In the genomic region with DNA sequence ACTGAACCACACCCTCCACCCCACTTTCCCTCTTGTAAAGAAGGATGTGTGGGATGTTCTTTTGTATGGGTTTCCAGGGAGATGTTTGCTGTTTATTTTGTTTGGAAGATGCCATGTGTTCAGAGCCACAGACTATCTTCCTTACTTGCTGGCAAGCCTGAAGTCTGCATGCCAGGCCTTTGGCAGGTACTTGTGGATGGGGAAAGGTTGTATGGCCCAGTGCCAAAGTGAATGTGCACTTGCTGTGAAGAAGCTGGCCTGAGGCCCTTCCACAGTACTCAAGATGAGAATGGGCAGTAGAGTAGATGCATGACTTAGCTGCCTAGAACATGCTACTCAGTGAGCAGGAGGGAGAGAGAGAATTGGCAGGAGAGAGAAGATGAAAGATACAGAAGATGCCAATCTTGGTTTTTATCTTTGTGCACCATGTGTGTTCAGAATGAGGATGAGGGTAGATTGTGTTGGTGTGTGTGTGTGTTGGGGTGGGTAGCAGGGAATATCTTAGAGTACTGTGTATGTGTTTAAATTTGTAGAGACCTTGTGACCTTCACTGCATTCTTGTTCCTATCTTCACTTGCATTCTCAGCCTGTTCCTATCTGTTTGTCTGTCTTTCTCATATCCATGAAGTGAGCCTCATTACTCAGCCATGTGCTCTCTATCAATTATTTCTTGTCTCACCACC, we compare ENCODE assay signal across 11 mouse cellular contexts. TPM values are rescaled to one million over a fixed set of nuclear protein-coding genes. Genes with fewer than 3 reads are reported as not detected.
DNase-seq lines count a peak whose midpoint lies in the region; ATAC-seq lines count a peak whose summit lies in the region.
"Had no signal": no experiment of that assay in that cellular context is flagged by ENCODE, and none has a peak within 500 bp of the region (broad histone marks: within the 10 kb centered on the region; RNA-seq: fewer than 3 reads in every experiment).

No protein-coding gene starts in this region.

- DNase-seq in kidney, adult 18-20 months = peak; percentile 61
- DNase-seq in heart, postnatal 14 days = peak; percentile 30 to 55
- peak; percentile 42 for DNase-seq in lung, postnatal 14 days
- DNase-seq in thymus, postnatal 36 days = no peak
- DNase-seq in left cerebral cortex, postnatal 25 days (ENCODE audit: low spot score in 2 of 2) = no peak
- DNase-seq in right cerebral cortex, adult 18-20 months = no peak

- 0 out of 2 replicates have a peak, but pooled peaks cover 7% of the 10 kb centered on the region for H3K36me3 ChIP-seq in kidney, embryonic 15.5 days
- H3K36me3 ChIP-seq: neural tube, embryonic 15.5 days; stomach, embryonic 15.5 days had no signal

- no peak overlapping the region for H3K4me3 ChIP-seq in kidney, embryonic 15.5 days (replicated peaks)
- H3K4me3 ChIP-seq: neural tube, embryonic 15.5 days; stomach, embryonic 15.5 days had no signal

- ATAC-seq in kidney, embryonic 15.5 days (replicated peaks; ENCODE audit: low FRiP score) = no peak
- ATAC-seq in cerebellum, adult (ENCODE audit: insufficient number of reproducible peaks, low FRiP score, low TSS enrichment) = peak; percentile 74; the same call in 1 of the 2 replicates

- no peaks in the 10 kb centered on the region for H3K9me3 ChIP-seq in kidney, embryonic 15.5 days (replicated peaks)
- H3K9me3 ChIP-seq: neural tube, embryonic 15.5 days; stomach, embryonic 15.5 days had no signal

- no peak overlapping the region for H3K9ac ChIP-seq in kidney, embryonic 15.5 days
- H3K9ac ChIP-seq: neural tube, embryonic 15.5 days; stomach, embryonic 15.5 days had no signal

- intact Hi-C loops in heart, postnatal 14 days (cut with DNase I) = no loop called here
- intact Hi-C loops in left cerebral cortex, postnatal 25 days (cut with DNase I) = no loop called here

- H3K27ac ChIP-seq in kidney, embryonic 15.5 days = no peak overlapping the region
- H3K27ac ChIP-seq: macrophage; neural tube, embryonic 15.5 days; stomach, embryonic 15.5 days had no signal

- H3K4me2 ChIP-seq in kidney, embryonic 15.5 days = no peak overlapping the region
- H3K4me2 ChIP-seq: neural tube, embryonic 15.5 days; stomach, embryonic 15.5 days had no signal

- H3K27me3 ChIP-seq in kidney, embryonic 15.5 days = no peaks in the 10 kb centered on the region
- H3K27me3 ChIP-seq: neural tube, embryonic 15.5 days; stomach, embryonic 15.5 days had no signal

- 0 out of 2 replicates have a peak, but pooled peaks cover 3% of the 10 kb centered on the region for H3K4me1 ChIP-seq in kidney, embryonic 15.5 days
- H3K4me1 ChIP-seq: stomach, embryonic 15.5 days had no signal

RNA-seq across cellular contexts. Expression of a gene that starts 48.5 kb away (rescaled TPM):
- polyA plus RNA-seq in kidney, embryonic 15.5 days (2015; fragmentation: Nextera tagmentation; extraction: Ambion mirVana) = 73.8 and 76.1 TPM in 2 replicates
- 10 to 100 TPM; 42.4 to 43.0 TPM for total RNA-seq in heart, postnatal 14 days (2021)
- 10 to 100 TPM; 50.7 to 51.2 TPM for total RNA-seq in left cerebral cortex, postnatal 25 days (2021)

Comparison
In these comparisons a context has a peak if more than half of its experiments do, and no peak if none do; other contexts are left out.
1. DNase-seq: peak in kidney, adult 18-20 months (single experiment), heart, postnatal 14 days (2 of 2) and lung, postnatal 14 days (single experiment); none in thymus, postnatal 36 days (0 of 2), left cerebral cortex, postnatal 25 days (0 of 2) and right cerebral cortex, adult 18-20 months (single experiment).